In the genomic region with DNA sequence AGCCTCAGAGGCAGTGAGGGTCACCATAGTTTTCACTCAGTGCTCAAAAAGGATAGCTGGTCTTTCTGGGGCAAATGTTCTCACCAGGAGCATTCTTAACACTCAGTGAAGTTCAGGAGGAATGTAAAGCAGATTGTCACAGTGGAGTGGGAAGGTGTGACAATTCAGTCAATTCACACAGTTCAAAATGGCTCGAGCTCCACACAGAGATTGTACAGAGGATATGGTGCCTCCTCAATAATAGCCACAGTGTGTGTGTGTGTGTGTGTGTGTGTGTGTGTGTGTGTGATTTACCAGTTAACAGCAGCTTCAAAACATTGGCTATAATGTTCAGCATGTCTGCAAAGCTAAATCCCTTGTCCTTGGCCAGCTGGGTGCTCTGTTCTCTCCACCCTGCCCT, we compare ENCODE assay signal across 22 mouse cellular contexts.
DNase-seq lines count a peak whose midpoint lies in the region; ATAC-seq lines count a peak whose summit lies in the region.
"Had no signal": no experiment of that assay in that cellular context is flagged by ENCODE, and none has a peak within 500 bp of the region (broad histone marks: within the 10 kb centered on the region; RNA-seq: fewer than 3 reads in every experiment).

No protein-coding gene starts in this region.

- no peak for ATAC-seq in cerebellum, adult (ENCODE audit: insufficient number of reproducible peaks, low FRiP score, low TSS enrichment)
- ATAC-seq: forebrain, embryonic 15.5 days; hindbrain, embryonic 16.5 days; intestine, embryonic 15.5 days; Patski had no signal

- DNase-seq in frontal cortex, adult 2 months (ENCODE audit: extremely low spot score in 1 of 2, low spot score in 1 of 2), result peak; percentile 5 to 41
- no peak for DNase-seq in frontal cortex, postnatal 10 days (ENCODE audit: low spot score in 2 of 2)
- DNase-seq in left cerebral cortex, postnatal 36 days (ENCODE audit: low spot score in 2 of 2), result peak; percentile 10 to 18
- DNase-seq in left cerebral cortex, adult 11 months (ENCODE audit: low spot score), result no peak
- peak; percentile 57 for DNase-seq in brain, adult 2 months (ENCODE audit: low read depth, low spot score)
- DNase-seq: adrenal gland, postnatal 10 days; adrenal gland, postnatal 36 days; B cell, adult 2 months; cerebellum, adult 11-12 months; cerebellum, adult 8-10 months; cerebellum, postnatal 10 days; cerebellum, postnatal 36 days; embryo, embryonic 11 days; gastrocnemius, postnatal 25 days; heart, adult 18-20 months; heart, postnatal 10 days; heart, postnatal 36 days had no signal

- intact Hi-C loops in left cerebral cortex, postnatal 36 days (cut with DNase I), result no loop called here

Comparison
In these comparisons a context has a peak if more than half of its experiments do, and no peak if none do; other contexts are left out.
1. DNase-seq: peak in frontal cortex, adult 2 months (2 of 2), left cerebral cortex, postnatal 36 days (2 of 2) and brain, adult 2 months (single experiment); none in frontal cortex, postnatal 10 days (0 of 2) and left cerebral cortex, adult 11 months (single experiment).